Mouse (Mus musculus) embryonic fibroblast, embryonic 13.5 days (primary cell): Measurements from ENCODE around the gene Kif4.

Experiments used
- CTCF ChIP-seq: IDR thresholded peaks from 2 replicates; pipeline ENCODE4 v1.5.1; 2011; ENCODE audit warnings: mild to moderate bottlenecking, control low read depth, low read length, moderate library complexity, borderline replicate concordance; ENCODE audit not compliant: insufficient read depth
- POLR2A ChIP-seq: IDR thresholded peaks from 2 replicates; pipeline ENCODE4 v1.6.1; 2011; ENCODE audit warnings: low read depth, mild to moderate bottlenecking, control low read depth, low read length, moderate library complexity

- no peak for TF ChIP-seq CTCF
- TF ChIP-seq POLR2A = no peak
Observed at GRCm38 (mm10) chrX:100730266-100730665, 104.7 kb downstream of the Kif4 start.
